Mouse (Mus musculus): ENCODE data around the gene Cartpt.

DNA sequence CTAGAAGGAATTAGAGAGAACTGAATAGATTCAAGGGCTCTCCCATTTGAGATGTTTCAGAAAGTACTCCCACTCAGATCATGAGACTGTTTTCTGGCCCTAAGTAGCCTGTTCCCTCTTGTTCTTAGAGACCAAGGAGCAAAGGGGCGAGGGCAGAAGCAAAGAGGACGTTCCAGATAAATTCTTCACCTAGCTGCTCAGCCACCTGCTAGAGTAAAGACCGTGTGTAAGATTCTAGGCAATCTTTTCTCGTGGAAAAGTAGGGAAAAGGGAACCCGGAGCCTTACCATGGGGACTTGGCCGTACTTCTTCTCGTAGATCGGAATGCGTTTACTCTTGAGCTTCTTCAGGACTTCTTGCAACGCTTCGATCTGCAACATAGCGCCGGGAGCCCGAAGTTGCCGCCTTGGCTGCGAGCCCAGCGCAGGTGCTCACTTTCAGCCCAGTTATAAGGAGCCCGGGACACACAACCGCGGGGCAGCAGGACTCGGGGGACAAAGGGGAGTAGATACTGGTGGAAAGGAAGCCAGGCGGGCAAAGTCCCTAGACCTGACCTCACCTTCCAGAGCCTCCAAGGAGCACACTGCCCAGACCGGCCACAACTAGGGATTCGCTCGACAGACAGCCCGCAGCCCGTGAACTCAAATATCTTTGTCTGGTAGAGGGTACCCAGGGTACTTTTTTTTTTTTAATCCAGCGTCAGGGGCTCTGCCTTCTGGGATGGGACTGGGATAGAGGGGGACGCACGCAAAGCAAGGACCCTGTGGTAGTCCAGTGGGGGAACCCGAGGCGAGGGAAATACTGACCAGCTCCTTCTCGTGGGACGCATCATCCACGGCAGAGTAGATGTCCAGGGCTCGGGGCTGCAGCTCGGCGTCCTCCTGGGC, 978 bp downstream of the Cartpt start:
- TF ChIP-seq CTCF (IDR thresholded peaks at IDR 0.05; ENCODE audit: extremely low read depth, insufficient read depth, low read length), result no peak
- no peak for TF ChIP-seq POLR2A (IDR thresholded peaks at IDR 0.05; ENCODE audit: extremely low read depth, insufficient read depth, low read length)

Data from cortical plate, adult 2 months (tissue).